Mouse (Mus musculus) heart, embryonic 14.5 days (tissue): ENCODE results near the gene Hist3h2a. TPM values are rescaled to one million over a fixed set of nuclear protein-coding genes. Genes with fewer than 3 reads are reported as not detected.

Experiments used
- ATAC-seq: fragments of 200-750 bp; cut with Nextera tagmentation; 2 replicates; pipeline ENCODE4 v1.8.0; 2017; ENCODE audit warnings: low read depth, moderate TSS enrichment; ENCODE audit not compliant: insufficient number of reproducible peaks, insufficient read depth, low FRiP score
- H3K27ac ChIP-seq, 2 experiments: fragments of 200-500 bp in 1 of 2; fragments of 300-500 bp in 1 of 2; sonication (generic) in 1 of 2; replicated peaks in 1 of 2; 2 replicates each; pipeline ENCODE4 v1.5.1; 2012 to 2014; ENCODE audit warnings: low read depth in 2 of 2, low read length in 2 of 2, control low read depth in 1 of 2, mild to moderate bottlenecking in 1 of 2, mixed read lengths in 1 of 2; ENCODE audit not compliant: control insufficient read depth in 1 of 2, insufficient read depth in 1 of 2
- H3K27me3 ChIP-seq: fragments of 300-500 bp; sonication (generic); 2 replicates; pipeline ENCODE4 v1.6.1; 2014; ENCODE audit warnings: mild to moderate bottlenecking, low read length, control low read depth; ENCODE audit not compliant: control insufficient read depth, insufficient read depth
- H3K36me3 ChIP-seq: fragments of 300-500 bp; sonication (generic); 2 replicates; pipeline ENCODE4 v1.6.1; 2014; ENCODE audit warnings: mild to moderate bottlenecking, control low read depth, low read length, mixed read lengths; ENCODE audit not compliant: control insufficient read depth, insufficient read depth
- H3K4me1 ChIP-seq, 2 experiments: fragments of 200-500 bp in 1 of 2; fragments of 300-500 bp in 1 of 2; sonication (generic) in 1 of 2; 2 replicates each; pipeline ENCODE4 v1.6.1; 2012 to 2014; ENCODE audit warnings: low read length in 2 of 2, control low read depth in 1 of 2, mixed read lengths in 1 of 2; ENCODE audit not compliant: control insufficient read depth in 2 of 2, insufficient read depth in 2 of 2
- H3K4me2 ChIP-seq: fragments of 300-500 bp; sonication (generic); 2 replicates; pipeline ENCODE4 v1.6.1; 2014; ENCODE audit warnings: mild to moderate bottlenecking, low read length
- H3K4me3 ChIP-seq, 2 experiments: fragments of 200-500 bp in 1 of 2; fragments of 300-500 bp in 1 of 2; sonication (generic) in 1 of 2; 2 replicates each; pipeline ENCODE4 v1.5.1; 2012 to 2014; ENCODE audit warnings: low read length in 2 of 2, mild to moderate bottlenecking in 2 of 2, control low read depth in 1 of 2, low read depth in 1 of 2, moderate library complexity in 1 of 2; ENCODE audit not compliant: control insufficient read depth in 1 of 2, insufficient read depth in 1 of 2
- H3K9ac ChIP-seq: fragments of 300-500 bp; sonication (generic); 2 replicates; pipeline ENCODE4 v1.6.1; 2014; ENCODE audit warnings: mild to moderate bottlenecking, low read length
- H3K9me3 ChIP-seq: fragments of 300-500 bp; sonication (generic); 2 replicates; pipeline ENCODE4 v1.6.1; 2016; ENCODE audit warnings: low read length, control low read depth; ENCODE audit not compliant: control insufficient read depth
- WGBS: fragments of 180-500 bp; shearing (Covaris S2); extraction: QIAGEN DNeasy Blood & Tissue Kit; methylation state at CpG from one replicate; pipeline ENCODE4 v1.1.7; 2014; 5-methylcytosine and 5-hydroxymethylcytosine counted together
- polyA plus RNA-seq: library from polyadenylated mRNA; unstranded; fragments of >200 nt; fragmentation: Nextera tagmentation; extraction: Ambion mirVana; gene quantifications from 2 replicates; pipeline ENCODE4 v1.2.1, GENCODE M21; 2014

The Hist3h2a gene
- polyA plus RNA-seq, 1 experiment from 2014 or later = 40.8 TPM

DNA sequence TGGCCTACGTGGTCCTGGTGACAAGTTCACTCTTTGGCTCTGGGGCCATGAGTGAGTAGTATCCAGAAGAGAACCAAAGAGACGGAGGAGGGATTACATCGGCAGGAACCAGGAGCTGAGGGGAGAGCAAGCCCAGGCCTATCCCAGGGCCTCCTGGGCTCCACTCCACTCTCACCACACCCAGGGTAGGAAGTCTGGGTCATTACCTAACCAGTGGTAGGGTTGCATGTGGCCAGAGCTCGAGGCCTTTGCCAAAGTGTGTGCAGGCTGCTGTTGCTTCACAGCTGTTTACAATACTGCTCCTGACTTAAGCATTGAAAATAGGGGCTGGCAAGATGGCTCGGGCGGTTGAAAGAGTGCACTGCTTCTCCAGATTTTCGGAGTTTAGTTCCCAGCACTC, 25.2 kb downstream of the Hist3h2a start:
- Histone ChIP-seq H3K27ac (peak overlapping the region; percentile 39 to 78; a peak in 3 of 4 replicates), H3K4me2 (peak overlapping the region; percentile 98), H3K9ac (peak overlapping the region; percentile 90), H3K27me3 (no peaks in the 10 kb centered on the region), H3K4me3 (peak overlapping the region; percentile 87 to 92), H3K36me3 (peaks cover 36% of the 10 kb centered on the region), H3K9me3 (no peaks in the 10 kb centered on the region), H3K4me1 (peaks cover 39 to 59% of the 10 kb centered on the region in 2 experiments)
- no peak for ATAC-seq
- WGBS = 52% methylated on average over 7 of the region's 7 CpGs

GRCm38 (mm10) chr11:58980381-58980990, 26.0 kb downstream of the Hist3h2a start:
- H3K27me3 ChIP-seq = no peaks in the 10 kb centered on the region
- no peaks in the 10 kb centered on the region for H3K9me3 ChIP-seq
- H3K4me3 ChIP-seq = peak overlapping the region in 1 of 2 experiments; percentile 87; a peak in 1 of 4 replicates
- H3K36me3 ChIP-seq = peaks cover 39% of the 10 kb centered on the region
- H3K4me2 ChIP-seq = peak overlapping the region; percentile 98
- peak overlapping the region; percentile 31 to 78 for H3K27ac ChIP-seq
- ATAC-seq = no peak
- peak overlapping the region; percentile 90 for H3K9ac ChIP-seq
- WGBS = 45% methylated on average over 5 of the region's 5 CpGs
- peaks cover 47 to 67% of the 10 kb centered on the region in 2 experiments for H3K4me1 ChIP-seq

DNA sequence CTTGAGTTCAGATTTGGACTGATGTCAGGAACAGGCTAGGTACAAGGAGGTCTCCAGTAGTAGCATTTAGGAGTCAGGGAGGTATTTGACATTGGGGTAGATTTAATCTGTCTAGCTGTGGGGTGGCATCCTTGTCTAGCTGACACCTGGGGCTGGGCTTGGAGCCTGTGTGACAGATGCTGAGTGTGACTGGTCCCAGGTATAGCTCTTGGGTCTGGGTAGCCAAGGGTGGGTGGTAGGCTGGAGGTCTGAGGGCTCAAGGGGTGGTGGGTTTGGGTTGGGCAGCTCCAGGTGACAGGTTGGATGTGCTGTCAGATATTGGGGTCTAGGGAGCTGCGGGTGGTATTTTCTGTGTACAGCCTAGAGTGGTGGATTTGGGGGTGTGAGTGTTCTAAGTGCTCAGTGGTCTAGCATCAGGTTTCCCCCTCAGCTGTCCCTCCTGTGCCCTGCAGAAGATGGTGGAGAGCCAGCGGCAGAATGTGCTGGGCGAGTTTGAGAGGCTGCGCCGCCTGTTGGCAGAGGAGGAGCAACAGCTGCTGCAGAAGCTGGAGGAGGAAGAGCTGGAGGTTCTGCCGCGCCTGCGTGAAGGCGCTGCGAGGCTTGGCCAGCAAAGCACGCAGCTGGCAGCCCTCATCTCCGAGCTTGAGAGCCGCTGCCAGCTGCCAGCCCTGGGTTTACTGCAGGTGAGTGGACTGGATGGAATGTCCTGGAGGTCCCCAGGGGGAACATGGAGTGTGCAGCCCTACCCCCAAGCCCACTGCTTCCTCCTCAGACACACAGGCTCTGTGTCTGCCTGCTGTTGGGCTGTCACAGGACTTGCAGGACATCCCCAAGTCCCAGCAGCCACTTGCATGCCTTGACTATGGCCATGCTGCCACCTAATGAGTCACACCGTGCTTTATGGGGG, 27.3 kb downstream of the Hist3h2a start:
- no peaks in the 10 kb centered on the region for H3K9me3 ChIP-seq
- H3K4me2 ChIP-seq = peak overlapping the region; percentile 13; the same call in 1 of the 2 replicates
- no peaks in the 10 kb centered on the region for H3K27me3 ChIP-seq
- no peak overlapping the region for H3K4me3 ChIP-seq
- ATAC-seq = no peak
- H3K27ac ChIP-seq = peak overlapping the region in 1 of 2 experiments; percentile 69; a peak in 2 of 4 replicates
- H3K4me1 ChIP-seq = peaks cover 60 to 80% of the 10 kb centered on the region in 2 experiments
- peak overlapping the region; percentile 41 for H3K9ac ChIP-seq
- peaks cover 52% of the 10 kb centered on the region for H3K36me3 ChIP-seq
- 44% methylated on average over 14 of the region's 14 CpGs for WGBS

GRCm38 (mm10) chr11:58982471-58983097, 28.1 kb downstream of the Hist3h2a start:
- peaks cover 68 to 85% of the 10 kb centered on the region in 2 experiments for H3K4me1 ChIP-seq
- H3K27ac ChIP-seq = peak overlapping the region; percentile 10 to 69; a peak in 3 of 4 replicates

GRCm38 (mm10) chr11:58983691-58984341, 29.3 kb downstream of the Hist3h2a start:
- peak overlapping the region; percentile 64 for H3K9ac ChIP-seq
- peaks cover 78 to 95% of the 10 kb centered on the region in 2 experiments for H3K4me1 ChIP-seq
- peak overlapping the region; percentile 49 for H3K4me2 ChIP-seq
- no peaks in the 10 kb centered on the region for H3K27me3 ChIP-seq
- no peak overlapping the region for H3K4me3 ChIP-seq
- no peaks in the 10 kb centered on the region for H3K9me3 ChIP-seq
- H3K36me3 ChIP-seq = peaks cover 72% of the 10 kb centered on the region
- peak overlapping the region; percentile 77 to 97 for H3K27ac ChIP-seq
- ATAC-seq = peak; percentile 66
- 35% methylated on average over 6 of the region's 6 CpGs for WGBS

More at GRCm38 (mm10) chr11:58982471-58983097, 28.1 kb downstream of the Hist3h2a start:
- WGBS = 76% methylated on average over 18 of the region's 18 CpGs
- Histone ChIP-seq H3K4me2 (peak overlapping the region; percentile 13; the same call in 1 of the 2 replicates), H3K27me3 (no peaks in the 10 kb centered on the region), H3K36me3 (peaks cover 60% of the 10 kb centered on the region), H3K9me3 (no peaks in the 10 kb centered on the region), H3K4me3 (no peak overlapping the region), H3K9ac (peak overlapping the region; percentile 41)
- no peak for ATAC-seq

GRCm38 (mm10) chr11:58984657-58985056, 30.2 kb downstream of the Hist3h2a start:
- H3K27me3 ChIP-seq = no peaks in the 10 kb centered on the region
- H3K9ac ChIP-seq = peak overlapping the region; percentile 64
- H3K9me3 ChIP-seq = no peaks in the 10 kb centered on the region
- peaks cover 81% of the 10 kb centered on the region for H3K36me3 ChIP-seq
- 74% methylated on average over 7 of the region's 7 CpGs for WGBS
- peak overlapping the region; percentile 77 to 97 for H3K27ac ChIP-seq
- ATAC-seq = no peak
- peak overlapping the region; percentile 49 for H3K4me2 ChIP-seq
- H3K4me3 ChIP-seq = no peak overlapping the region
- H3K4me1 ChIP-seq = peaks cover 78 to 93% of the 10 kb centered on the region in 2 experiments
